Mouse (Mus musculus): ENCODE measurements around the gene Alg9.
A peak's percentile ranks its signal among the peaks of the same experiment; 100 is the strongest.

Gene Alg9

DNA sequence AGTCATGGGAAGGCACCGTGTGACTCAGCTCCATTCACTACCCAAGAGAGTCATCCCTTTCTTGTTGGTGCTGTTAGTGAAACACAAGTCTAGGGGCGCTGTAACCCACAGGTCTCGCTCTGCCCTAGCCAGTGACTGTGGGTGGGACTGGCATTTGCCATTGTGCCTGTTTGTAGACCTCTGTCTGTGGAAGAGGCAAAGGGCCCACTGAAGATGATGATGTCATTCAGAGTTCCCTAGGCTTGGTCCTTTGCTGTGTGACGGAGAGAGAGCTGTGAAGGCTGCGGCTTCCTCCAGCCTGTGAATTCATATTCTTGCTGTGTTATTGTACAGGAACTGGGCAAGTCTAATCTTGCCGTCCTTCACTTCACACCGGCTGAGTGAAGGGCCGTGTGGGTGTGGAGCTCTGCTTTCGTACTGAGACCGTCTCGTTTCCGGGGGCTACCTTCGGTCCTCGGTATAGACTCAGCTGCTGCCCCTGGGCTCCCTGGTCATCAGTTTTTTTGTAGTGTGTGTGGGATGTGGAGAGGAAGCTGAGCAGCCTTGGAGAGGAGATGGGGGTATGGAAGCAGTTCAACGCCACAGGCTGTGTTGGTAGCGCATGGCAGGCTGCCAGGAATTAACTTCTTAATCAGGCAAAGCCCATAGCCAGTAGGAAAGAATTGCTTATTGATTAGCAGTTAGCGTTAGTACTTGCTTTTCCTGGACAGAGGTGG, 78.0 kb downstream of the Alg9 start:
- peak; percentile 6 for DNase-seq (ENCODE audit: low spot score)

DNA sequence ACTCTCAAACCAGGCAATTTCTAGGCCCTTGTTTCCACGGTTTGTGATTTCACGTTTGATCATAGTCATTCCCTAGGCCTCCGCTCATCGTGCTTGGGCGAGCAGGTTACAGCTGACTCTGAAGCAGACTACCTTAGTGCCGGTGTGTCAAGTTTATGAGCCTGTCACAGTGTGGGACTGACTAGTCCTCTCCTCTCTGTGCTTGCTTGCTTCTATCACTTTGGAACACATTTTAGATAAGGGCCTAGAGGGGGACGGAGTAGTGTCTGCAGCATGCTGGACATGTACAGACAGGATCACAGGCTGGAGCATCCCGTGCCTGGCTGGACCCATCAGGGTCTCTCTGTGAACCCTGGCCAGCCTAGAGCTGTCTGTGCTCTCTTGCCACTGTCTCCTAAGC, 79.6 kb downstream of the Alg9 start:
- no peak for DNase-seq (ENCODE audit: low spot score)

DNA sequence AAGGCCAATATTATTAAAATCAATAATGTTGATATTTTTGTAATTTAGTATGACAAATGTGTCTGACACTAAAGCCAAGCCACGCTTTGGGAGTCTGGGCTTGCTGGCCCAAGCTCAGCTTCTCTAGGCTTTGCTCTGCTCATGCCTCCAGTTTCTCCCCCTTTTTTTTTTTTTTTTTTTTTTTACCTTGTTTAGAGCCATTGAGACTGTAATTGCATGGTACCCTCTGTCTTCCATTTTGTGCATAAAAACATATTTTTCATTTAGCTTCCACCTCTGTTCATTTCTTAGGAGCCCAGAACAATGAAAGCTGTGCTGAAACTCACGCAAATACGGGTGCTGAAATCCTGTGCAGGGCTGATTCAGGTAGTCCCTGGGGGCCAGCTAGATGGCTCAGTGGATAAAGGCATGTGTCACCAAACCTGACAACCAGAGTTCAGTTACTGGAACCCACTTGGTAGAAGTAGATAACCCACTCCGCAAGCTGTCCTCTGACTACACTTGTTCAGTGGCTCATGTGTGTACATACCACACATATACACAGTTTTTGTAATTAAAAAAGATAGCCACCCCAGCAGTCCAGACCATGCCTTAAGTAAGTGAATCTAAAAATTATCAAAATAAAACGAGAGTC, 80.4 kb downstream of the Alg9 start:
- no peak for DNase-seq (ENCODE audit: low spot score)

DNA sequence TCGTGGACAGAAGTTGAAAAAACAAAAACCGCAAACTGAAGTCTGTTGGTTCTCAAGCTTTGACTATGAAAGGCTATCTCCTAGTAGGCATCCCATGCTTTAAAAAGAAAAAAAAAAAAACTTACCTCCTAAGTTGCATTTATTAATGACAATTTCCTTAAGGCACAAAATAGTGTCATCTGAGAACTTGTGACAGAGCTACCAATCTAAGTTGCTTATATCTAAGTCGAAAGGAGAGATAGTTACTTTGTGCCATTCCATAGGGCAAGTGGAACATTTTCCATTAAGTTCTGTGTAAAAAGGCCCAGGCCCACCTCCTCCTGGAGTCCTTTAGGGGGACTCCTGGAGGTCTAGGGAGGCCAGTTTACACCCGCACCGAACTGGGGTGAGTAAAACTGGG, 81.0 kb downstream of the Alg9 start:
- DNase-seq (ENCODE audit: low spot score) = no peak

DNA sequence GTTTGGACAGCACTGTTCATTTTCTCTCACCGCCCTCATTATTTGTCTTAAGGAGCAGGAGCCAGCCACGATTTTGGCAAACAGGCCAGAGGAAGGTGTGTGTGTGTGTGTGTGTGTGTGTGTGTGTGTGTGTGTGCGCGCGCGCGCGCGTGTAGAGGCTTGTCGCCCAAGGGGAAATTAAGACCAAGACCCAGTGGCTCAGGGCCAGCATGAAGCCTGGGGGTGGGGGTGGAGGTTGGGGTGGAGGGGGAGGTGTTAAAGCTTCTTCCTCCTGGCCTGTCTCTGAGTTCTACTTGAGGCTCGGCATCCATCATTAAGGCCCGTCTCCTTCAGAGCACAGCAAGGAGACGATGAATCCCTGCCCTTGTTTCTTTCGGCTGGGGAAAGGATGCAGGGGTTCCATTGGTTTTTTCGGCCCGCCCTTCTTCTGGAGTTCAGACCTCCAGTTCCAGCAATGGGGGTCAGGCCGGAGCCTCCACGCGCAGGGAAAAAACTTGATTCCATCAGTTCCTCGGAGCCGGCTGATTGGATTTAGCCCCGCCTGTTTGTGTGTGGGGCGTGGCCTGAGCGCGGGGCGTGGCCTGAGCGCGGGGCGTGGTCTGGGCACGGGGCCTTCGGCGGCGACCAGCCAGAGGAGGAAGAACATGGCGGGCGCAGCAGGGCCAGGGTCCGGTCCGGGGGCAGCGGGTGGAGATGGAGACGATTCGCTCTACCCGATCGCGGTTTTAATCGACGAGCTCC, 81.7 kb downstream of the Alg9 start:
- DNase-seq (ENCODE audit: low spot score) = peak; percentile 93

DNA sequence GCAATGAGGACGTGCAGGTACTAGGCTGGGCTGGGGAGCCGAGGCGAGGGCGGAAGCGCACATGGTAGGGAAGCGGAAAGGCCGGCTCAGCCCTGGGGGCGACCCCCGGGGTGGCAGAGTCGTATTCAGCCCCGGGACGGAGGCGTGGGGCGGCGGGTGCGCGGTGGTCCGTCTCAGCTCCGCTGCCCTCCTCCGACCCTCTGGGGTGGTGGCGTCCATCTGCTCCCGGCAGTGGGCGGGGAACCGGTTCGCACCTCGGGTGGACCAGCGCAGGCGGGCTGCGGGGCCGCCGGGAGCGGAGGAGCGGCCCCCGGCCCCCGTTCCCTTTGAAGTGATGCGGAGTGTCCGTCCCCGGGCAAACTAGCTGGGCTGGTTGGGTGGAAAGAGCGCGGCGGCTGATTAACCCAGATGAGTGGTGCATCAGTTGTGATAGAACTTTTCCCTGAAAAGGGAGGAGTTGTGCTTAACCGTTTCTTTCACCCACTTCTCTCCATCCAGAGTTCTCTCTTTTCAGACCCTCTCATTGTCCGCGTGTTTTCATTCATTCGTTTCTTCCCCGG, 82.3 kb downstream of the Alg9 start:
- DNase-seq (ENCODE audit: low spot score) = no peak

DNA sequence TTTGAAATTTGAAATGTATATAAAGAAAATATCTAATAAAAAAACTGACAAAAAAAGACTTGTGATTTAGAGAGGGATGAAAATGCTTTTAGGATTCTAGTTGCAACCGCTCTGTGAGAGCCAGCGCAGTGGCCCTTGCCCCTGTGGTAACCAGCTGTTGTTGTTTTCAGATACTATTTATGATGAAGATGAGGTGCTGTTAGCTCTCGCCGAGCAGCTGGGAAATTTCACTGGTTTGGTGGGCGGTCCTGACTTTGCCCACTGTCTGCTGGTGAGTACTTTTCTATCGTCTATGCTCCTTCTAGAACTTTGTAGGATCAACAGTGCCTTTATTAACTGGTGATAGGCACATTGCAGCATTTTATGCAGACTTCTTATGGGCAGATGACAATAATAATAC, 83.9 kb downstream of the Alg9 start:
- DNase-seq (ENCODE audit: low spot score) = no peak

DNA sequence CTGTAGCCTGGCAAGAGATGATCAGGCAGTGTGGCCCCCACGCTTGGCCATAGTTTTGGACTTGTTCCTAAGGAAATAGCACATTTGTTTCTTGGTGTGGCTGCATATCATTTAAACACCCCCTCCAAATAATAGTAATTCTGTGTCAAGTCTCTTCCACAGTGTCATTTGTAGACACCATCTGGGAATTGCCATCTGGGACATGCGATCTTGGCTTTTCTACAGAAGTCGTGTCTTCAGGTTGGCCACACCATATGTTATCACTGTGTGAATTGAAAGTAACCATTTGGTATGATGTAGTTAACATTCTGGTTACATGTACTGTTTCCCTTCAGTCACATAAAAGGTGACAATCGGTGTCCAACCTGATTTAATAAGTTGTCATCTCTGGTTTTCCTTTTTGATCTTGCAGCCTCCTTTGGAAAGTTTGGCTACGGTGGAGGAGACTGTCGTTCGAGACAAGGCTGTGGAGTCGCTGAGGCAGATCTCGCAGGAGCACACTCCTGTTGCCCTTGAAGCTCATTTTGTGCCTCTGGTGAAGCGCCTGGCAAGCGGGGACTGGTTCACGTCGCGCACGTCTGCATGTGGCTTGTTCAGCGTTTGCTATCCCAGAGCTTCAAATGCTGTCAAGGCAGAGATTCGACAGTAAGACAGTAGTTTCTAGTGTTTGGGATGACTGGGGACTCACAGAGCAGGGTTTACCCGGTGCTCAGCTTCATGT, 86.5 kb downstream of the Alg9 start:
- no peak for DNase-seq (ENCODE audit: low spot score)

DNA sequence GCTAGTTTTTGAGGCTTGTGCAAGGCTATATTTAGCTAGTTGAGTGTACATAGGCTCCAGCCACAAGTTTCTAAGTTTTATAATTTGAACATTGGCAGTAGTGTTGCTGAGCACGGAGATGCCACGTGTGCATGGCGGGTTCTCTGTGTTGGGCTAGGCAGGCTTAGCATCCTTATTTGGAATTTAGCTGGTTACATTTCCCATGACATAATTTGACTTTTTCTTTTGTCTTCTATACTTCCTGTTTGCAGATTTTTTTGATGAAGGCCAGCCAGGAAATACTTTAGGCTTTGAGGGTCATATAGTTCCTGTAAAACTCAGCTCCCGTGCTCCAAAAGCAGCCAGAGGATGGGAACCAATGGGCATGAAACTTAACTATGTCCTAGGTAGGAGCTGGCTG, 89.0 kb downstream of the Alg9 start:
- DNase-seq (ENCODE audit: low spot score) = no peak

DNA sequence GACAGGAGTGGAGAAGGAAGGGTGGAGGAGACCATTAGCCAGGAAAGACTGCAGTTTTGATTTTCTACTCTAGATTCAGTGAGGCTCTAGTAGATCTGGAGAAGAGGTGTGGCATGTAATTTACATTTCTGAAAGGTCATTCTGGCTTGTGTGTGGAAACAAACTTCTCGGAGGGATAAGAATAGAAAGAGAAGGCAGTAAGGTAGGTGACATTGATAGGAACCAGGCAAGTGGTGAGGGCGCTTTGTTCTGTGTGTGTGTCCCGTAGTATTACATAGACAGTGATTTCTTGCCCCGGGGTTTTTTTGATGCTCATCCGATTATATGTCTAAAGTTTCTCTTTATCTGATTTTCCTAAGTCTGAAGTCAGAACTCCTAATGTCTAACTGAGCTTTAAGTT, 90.1 kb downstream of the Alg9 start:
- no peak for DNase-seq (ENCODE audit: low spot score)

DNA sequence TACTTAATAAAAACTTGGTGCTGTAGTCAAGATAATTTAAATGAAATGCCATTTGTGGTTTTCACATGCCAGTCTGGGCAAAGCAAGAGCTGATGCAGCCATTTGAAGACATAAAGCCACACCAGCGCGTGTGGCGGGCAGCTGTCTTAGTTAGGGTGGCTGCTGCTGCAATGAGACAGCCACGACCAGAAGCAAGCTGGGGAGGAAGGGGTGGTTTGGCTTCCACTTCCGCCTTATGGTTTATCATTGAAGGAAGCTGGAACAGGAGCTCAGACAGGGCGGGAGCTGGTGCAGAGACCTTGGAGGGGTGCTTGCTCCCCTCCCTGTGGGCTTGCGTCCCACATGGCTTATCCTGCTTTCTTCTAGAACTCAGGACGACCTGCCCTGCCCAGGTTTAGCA, 91.0 kb downstream of the Alg9 start:
- no peak for DNase-seq (ENCODE audit: low spot score)

DNA sequence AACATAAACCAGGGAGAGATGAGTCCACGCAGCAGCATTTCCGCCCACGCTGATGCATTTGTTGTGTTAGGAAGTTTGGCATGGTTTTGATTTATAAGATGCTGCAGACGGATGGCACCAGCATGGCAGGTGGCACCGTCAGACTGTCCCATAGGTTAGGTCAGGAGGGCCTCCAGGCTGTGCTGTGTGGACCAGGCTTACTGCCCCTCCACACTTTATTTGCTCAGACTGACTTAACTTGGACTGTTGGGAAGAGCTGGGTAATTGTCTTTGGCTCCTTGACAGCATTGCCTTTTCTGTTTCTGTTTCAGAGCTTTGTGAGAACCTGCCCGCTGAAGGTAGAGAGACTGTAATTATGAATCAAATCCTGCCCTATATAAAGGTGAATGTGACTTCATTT, 92.2 kb downstream of the Alg9 start:
- no peak for DNase-seq (ENCODE audit: low spot score)

DNA sequence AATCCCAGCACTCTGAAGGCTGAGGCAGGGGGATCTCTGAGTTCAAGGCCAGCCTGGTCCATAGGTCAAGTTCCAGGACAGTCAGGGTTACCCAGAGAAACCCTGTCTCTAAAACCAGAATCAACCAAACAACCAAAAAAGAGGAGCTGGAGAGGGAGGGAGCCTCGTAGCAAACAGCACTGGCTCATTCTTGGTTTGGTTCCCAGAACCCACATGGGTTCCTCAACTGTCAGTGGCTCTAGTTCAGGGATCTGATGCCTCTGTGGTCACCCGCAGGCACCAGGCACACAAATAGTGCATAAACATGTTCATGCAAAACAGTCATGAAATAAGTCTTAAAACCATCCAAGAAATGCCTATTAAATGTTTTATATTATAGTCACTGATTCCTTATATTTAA, 93.4 kb downstream of the Alg9 start:
- no peak for DNase-seq (ENCODE audit: low spot score)

DNA sequence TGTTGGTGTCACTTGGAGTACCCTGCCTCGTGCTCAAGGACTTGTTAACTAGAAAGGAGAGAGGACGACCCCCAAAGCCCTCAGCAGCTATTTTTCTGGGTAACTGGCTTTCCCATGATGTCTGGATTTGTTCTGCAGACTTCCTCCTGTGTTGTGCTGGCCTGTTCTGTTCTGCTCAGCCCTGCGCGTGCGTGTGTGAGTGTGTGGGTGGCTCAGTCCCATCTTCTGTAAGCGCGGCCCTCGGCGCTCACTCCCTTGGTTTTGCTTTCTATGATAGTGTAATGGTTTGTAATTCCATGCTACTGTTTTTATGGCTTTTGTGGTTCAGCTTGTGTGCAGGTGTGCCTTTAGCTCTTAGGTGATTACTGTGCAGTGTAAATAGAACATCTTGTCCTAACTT, 98.4 kb downstream of the Alg9 start:
- DNase-seq (ENCODE audit: low spot score) = no peak

DNA sequence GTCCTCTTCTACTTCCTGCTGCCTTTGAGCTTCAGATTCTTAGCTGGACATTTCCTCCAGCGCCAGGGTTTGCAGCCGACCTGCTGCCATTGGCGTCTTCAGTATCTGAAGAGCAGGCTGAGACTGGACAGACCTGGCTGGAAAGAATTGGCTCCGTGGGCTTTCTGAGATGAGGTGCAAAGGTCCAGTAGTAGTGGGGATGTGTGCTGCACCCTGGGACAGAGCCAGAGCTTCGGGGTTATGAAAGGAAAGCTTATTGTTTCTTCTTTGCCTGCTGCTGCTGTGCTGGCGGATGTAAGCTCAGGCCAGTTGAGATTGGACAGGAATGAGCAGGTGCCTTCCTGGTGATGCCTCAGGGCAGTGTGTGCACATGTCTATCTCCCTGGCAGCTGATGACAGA, 99.2 kb downstream of the Alg9 start:
- DNase-seq (ENCODE audit: low spot score) = no peak

DNA sequence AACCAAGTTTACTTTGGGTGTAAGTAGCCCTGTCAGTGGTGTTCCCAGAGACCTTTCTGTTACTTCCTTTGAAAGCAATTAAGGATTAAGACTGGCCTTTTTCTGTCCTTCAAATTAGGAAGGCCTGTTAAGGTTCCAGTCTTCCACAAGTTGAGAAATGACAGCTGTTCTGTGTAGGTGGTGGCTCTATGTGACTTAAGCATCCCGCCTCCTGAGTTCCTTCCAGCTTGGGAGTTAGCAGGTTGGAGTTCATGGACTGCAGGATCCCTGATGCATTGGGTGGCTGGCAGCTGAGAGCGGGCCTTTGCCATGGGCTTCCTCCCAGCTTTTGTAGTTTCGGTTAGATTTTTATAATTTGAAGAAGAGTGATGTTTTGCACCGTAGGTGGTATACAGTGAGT, 100.7 kb downstream of the Alg9 start:
- DNase-seq (ENCODE audit: low spot score) = no peak

DNA sequence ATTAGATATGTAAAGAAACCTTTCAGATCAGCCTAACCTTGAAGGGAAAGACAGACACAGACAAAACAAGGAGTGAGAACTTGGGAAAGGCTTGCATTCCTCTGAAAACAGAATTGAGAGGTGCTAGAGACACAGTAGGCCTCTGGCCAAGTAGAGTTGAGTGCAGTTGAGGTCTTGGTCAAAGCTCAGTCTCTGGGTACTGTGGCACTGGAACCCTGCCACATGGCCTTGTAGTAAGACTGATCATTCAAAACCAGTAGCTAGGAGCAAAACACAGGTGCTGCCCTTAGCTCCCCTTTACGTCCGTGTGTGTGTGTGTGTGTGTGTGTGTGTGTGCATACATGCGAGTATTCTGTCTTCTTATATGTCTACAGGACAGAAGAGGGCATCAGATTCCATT, 101.5 kb downstream of the Alg9 start:
- no peak for DNase-seq (ENCODE audit: low spot score)

DNA sequence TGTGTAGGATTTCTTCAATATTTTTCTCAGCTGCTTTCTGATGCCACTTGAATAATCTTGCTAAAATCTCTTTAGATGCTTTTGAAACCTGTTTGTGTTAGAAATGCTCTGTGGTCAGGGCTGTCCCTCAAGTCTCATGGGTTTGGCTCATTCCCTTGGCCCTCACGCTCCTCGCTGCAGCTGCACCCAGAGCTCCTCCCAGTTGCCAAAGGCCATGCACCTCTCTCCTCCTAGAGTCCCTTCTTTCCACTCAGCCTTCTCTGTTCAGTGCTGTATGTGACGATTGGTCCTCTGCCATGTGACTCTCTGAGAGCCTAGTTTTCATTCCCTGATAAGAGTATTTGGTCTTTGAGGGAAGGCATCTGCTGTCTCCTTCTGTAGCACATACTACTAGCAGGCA, 102.6 kb downstream of the Alg9 start:
- no peak for DNase-seq (ENCODE audit: low spot score)

DNA sequence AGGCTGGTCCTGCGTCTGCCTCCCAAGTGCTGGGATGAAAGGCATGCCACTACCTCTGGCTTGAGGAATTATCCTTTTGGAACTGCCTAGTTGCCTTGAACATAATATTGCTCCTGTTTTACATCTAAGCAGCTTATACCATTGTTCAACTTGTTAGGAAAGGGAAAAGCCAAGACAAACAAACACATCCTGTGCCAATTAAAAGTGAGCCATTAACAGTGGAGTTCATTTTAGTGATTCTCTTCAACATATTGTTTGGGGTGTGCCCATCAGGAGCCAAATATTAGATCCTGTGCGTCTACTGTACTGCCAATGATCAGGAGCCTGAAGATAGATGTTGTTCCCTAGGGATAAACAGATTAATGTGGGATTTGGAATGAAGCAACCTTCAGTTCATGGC, 107.4 kb downstream of the Alg9 start:
- no peak for DNase-seq (ENCODE audit: low spot score)

DNA sequence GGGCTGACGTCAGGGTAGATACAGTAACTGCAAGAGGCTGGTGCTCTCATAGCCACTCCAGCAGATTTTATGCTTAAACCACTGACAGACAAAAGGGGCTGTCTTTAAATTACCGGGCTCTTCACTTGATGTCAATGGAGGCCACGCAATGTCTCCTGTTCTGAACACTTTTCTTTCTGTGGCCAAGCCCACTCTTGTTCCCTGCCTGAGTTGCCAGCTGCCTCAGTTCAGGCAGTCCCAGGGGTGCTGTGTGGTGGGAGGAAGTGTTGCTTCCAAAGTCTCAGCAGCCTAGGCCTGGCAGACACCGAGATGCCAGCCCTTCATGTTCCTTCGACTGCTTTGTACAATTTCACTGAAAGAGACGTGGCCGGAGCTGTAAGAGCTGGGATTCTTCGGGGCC, 109.3 kb downstream of the Alg9 start:
- DNase-seq (ENCODE audit: low spot score) = no peak

DNA sequence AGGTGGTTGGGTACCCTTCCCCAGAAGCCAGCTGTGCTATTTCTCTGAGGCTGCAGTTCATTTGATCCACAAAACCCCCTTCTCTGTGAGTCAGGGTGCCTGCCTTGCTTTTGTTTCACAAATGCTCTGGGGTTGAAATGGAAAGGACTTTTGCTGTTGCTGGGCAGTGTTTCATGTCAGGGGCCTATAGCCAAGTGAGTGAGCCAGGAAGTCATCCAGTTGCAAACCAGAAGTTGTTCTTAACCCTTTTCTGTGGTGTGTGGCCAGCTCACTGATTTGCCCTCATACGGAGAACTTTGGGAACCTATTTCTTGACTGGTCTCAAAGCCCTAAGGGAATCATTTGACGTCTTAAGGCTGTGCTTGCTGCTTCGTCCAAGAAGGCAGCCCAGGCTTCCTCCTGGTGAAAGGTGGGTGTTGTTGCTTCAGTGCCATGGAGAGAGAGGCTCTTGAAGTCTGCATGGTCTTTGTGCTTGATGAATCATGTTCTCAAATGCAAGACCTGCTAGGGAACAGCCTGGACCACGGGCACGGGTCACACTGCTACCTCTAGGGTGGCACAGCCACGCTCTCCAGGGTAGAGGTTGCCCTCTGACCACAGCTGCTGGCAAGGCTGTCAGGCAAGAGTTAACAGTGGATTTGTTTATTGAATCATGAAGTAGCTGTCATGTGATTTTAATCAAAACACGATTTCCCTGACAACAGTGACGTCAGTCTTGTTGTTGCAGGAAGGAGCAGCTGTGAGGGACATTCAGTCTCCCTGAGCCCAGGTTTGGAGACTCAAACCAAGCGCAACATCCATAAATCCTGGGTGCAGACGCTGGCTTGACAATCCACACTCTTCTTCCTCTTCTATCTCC, 110.2 kb downstream of the Alg9 start:
- peak; percentile 10 for DNase-seq (ENCODE audit: low spot score)

DNA sequence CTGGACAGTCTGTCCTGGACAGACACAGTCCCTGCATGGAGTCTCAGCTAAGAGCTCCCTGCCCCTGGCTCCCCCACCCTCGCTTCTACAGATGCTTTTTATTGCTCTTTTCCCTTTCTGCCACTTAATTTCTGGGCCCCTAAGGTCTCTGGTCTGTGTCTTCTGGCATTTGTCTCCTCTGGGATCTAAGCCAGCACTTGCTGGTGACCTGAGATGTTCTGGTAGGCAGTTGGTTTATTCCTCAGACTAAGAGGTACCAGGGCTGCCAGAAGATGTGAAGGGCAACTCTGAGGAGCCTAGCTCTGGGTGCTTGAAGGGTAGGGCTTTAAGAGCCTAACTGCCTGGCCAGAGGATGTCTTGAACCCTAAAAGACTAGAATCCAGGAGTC, 110.8 kb downstream of the Alg9 start:
- DNase-seq (ENCODE audit: low spot score) = no peak

All from ovary, postnatal 10 days (tissue).